Mouse (Mus musculus): ENCODE results near the gene Zbtb12. TPM values are rescaled to one million over a fixed set of nuclear protein-coding genes. Genes with fewer than 3 reads are reported as not detected.

The Zbtb12 gene
- polyA plus RNA-seq, 1 experiment from 2014 or later: 1.7 TPM

DNA sequence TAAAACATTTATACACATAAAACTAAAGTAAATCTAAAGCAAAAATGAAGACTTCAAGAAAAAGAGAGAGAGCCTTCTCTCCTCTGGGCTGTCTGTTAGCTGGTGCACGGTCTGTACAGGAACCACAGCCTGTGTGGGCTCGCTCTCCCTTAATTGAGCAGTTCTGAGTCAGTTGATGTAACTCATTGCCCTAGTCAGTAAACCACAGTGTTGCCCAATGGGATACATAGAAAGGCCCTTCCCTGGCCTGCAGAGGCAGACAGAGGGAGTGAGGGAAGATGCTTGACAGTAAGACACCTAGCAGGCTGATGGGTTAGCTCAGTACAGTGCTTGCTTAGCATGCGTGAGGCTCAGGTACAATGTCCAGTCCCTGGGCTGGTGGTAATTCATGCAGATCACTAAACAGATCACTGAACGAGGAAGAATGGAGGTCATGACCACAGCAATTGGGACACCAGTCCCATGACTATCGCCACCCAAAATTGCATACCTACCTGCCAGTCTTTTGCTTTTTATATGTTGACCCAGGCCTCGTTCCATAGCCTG lies 58.8 kb downstream of the Zbtb12 start:
- Histone ChIP-seq H3K27ac (ENCODE audit: low read depth, low read length) (no peak overlapping the region), H3K4me2 (ENCODE audit: low read depth) (no peak overlapping the region), H3K36me3 (ENCODE audit: control insufficient read depth, insufficient read depth, low read length) (no peaks in the 10 kb centered on the region), H3K27me3 (ENCODE audit: control insufficient read depth, insufficient read depth, low read length) (no peaks in the 10 kb centered on the region), H3K9me3 (ENCODE audit: control insufficient read depth, low read length) (no peaks in the 10 kb centered on the region), H3K4me3 (ENCODE audit: low read depth, low read length) (no peak overlapping the region), H3K4me1 (ENCODE audit: control insufficient read depth, insufficient read depth, low read length) (peaks cover 5% of the 10 kb centered on the region), H3K9ac (ENCODE audit: low read length) (no peak overlapping the region)
- ATAC-seq (ENCODE audit: insufficient read depth, low FRiP score, low TSS enrichment) (no peak), DNase-seq (ENCODE audit: low spot score) (no peak)
- WGBS: 86% methylated on average over 6 of the region's 6 CpGs

GRCm38 (mm10) chr17:34941344-34942041 lies 62.2 kb downstream of the Zbtb12 start:
- Histone ChIP-seq H3K36me3 (ENCODE audit: control insufficient read depth, insufficient read depth, low read length) (no peaks in the 10 kb centered on the region), H3K27me3 (ENCODE audit: control insufficient read depth, insufficient read depth, low read length) (no peaks in the 10 kb centered on the region), H3K9me3 (ENCODE audit: control insufficient read depth, low read length) (no peaks in the 10 kb centered on the region), H3K9ac (ENCODE audit: low read length) (no peak overlapping the region), H3K27ac (ENCODE audit: low read depth, low read length) (no peak overlapping the region), H3K4me1 (ENCODE audit: control insufficient read depth, insufficient read depth, low read length) (peaks cover 5% of the 10 kb centered on the region), H3K4me2 (ENCODE audit: low read depth) (peak overlapping the region; percentile 37), H3K4me3 (ENCODE audit: low read depth, low read length) (peak overlapping the region; percentile 19)
- 0 out of 2 replicates have a peak, but pooled peaks have one; percentile 53 for ATAC-seq (ENCODE audit: insufficient read depth, low FRiP score, low TSS enrichment)
- WGBS: 10% methylated on average over 15 of the region's 15 CpGs
- DNase-seq (ENCODE audit: low spot score): no peak

GRCm38 (mm10) chr17:34943128-34943815 lies 64.0 kb downstream of the Zbtb12 start:
- 77% methylated on average over 4 of the region's 4 CpGs for WGBS
- peaks cover 5% of the 10 kb centered on the region for H3K4me1 ChIP-seq (ENCODE audit: control insufficient read depth, insufficient read depth, low read length)

DNA sequence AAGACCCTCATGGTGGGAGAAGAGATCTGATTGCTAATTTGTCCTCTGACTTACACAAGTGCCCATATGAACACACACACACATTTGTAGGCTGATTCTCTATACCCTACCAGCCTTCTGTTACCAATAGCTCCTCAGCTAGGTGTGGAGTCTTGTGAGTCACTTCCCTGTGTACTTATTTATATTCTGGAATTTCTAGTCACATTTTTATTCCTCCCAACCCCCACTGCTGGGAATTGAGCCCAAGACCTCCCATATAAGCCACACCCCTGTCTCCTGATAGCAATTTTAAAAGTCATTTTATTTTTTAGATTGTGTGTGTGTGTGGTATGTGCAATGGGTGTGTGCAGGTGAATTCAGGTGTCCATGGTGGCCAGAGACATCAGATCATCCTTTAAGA lies 65.1 kb downstream of the Zbtb12 start:
- Histone ChIP-seq H3K36me3 (ENCODE audit: control insufficient read depth, insufficient read depth, low read length) (no peaks in the 10 kb centered on the region), H3K4me1 (ENCODE audit: control insufficient read depth, insufficient read depth, low read length) (peaks cover 5% of the 10 kb centered on the region), H3K4me3 (ENCODE audit: low read depth, low read length) (no peak overlapping the region), H3K27me3 (ENCODE audit: control insufficient read depth, insufficient read depth, low read length) (no peaks in the 10 kb centered on the region), H3K9me3 (ENCODE audit: control insufficient read depth, low read length) (no peaks in the 10 kb centered on the region), H3K9ac (ENCODE audit: low read length) (no peak overlapping the region), H3K27ac (ENCODE audit: low read depth, low read length) (no peak overlapping the region), H3K4me2 (ENCODE audit: low read depth) (no peak overlapping the region)
- ATAC-seq (ENCODE audit: insufficient read depth, low FRiP score, low TSS enrichment) (no peak), DNase-seq (ENCODE audit: low spot score) (no peak)

More at GRCm38 (mm10) chr17:34943128-34943815, 64.0 kb downstream of the Zbtb12 start:
- Histone ChIP-seq H3K27ac (ENCODE audit: low read depth, low read length) (no peak overlapping the region), H3K9ac (ENCODE audit: low read length) (no peak overlapping the region), H3K27me3 (ENCODE audit: control insufficient read depth, insufficient read depth, low read length) (no peaks in the 10 kb centered on the region), H3K36me3 (ENCODE audit: control insufficient read depth, insufficient read depth, low read length) (no peaks in the 10 kb centered on the region), H3K9me3 (ENCODE audit: control insufficient read depth, low read length) (no peaks in the 10 kb centered on the region), H3K4me3 (ENCODE audit: low read depth, low read length) (no peak overlapping the region), H3K4me2 (ENCODE audit: low read depth) (no peak overlapping the region)
- ATAC-seq (ENCODE audit: insufficient read depth, low FRiP score, low TSS enrichment) (no peak), DNase-seq (ENCODE audit: low spot score) (no peak)

Small RNAs within 50 kb of the gene (microRNA-seq; reads per million reads assigned to microRNA genes)
- gene Mir6970 (not detected), gene Mir6971 (1.0 reads per million), gene Mir6972 (not detected)

Other genes starting within 250 kb of the Zbtb12 start
- gene Prrt1, start 249.9 kb upstream of the Zbtb12 start, polyA plus RNA-seq (2014; fragmentation: Nextera tagmentation; extraction: Ambion mirVana): 0.57 and 0.87 TPM in 2 replicates
- 15.5 and 17.6 TPM in 2 replicates for gene Fkbpl, start 234.7 kb upstream of the Zbtb12 start, polyA plus RNA-seq (2014; fragmentation: Nextera tagmentation; extraction: Ambion mirVana)
- gene Atf6b, start 232.3 kb upstream of the Zbtb12 start, polyA plus RNA-seq (2014; fragmentation: Nextera tagmentation; extraction: Ambion mirVana): 78.3 and 88.4 TPM in 2 replicates
- gene Tnxb, start 208.9 kb upstream of the Zbtb12 start, polyA plus RNA-seq (2014; fragmentation: Nextera tagmentation; extraction: Ambion mirVana): 0.03 TPM in 1 of 2 replicates, not detected in the other
- not detected in 2 replicates for gene C4b, start 135.6 kb upstream of the Zbtb12 start, polyA plus RNA-seq (2014; fragmentation: Nextera tagmentation; extraction: Ambion mirVana)
- not detected in 2 replicates for gene Cyp21a1, start 74.9 kb upstream of the Zbtb12 start, polyA plus RNA-seq (2014; fragmentation: Nextera tagmentation; extraction: Ambion mirVana)
- gene Stk19, start 42.5 kb upstream of the Zbtb12 start, polyA plus RNA-seq (2014; fragmentation: Nextera tagmentation; extraction: Ambion mirVana): 20.3 and 24.7 TPM in 2 replicates
- gene Dxo, start 42.5 kb upstream of the Zbtb12 start, polyA plus RNA-seq (2014; fragmentation: Nextera tagmentation; extraction: Ambion mirVana): 69.4 and 71.0 TPM in 2 replicates
- gene Skiv2l, start 29.3 kb upstream of the Zbtb12 start, polyA plus RNA-seq (2014; fragmentation: Nextera tagmentation; extraction: Ambion mirVana): 45.0 and 55.7 TPM in 2 replicates
- gene Nelfe, start 29.1 kb upstream of the Zbtb12 start, polyA plus RNA-seq (2014; fragmentation: Nextera tagmentation; extraction: Ambion mirVana): 125 and 132 TPM in 2 replicates
- 2.6 and 2.9 TPM in 2 replicates for gene Cfb, start 17.0 kb upstream of the Zbtb12 start, polyA plus RNA-seq (2014; fragmentation: Nextera tagmentation; extraction: Ambion mirVana)
- not detected in 2 replicates for gene Gm20547, start 2.6 kb downstream of the Zbtb12 start, polyA plus RNA-seq (2014; fragmentation: Nextera tagmentation; extraction: Ambion mirVana)
- gene C2, start 18.8 kb downstream of the Zbtb12 start, polyA plus RNA-seq (2014; fragmentation: Nextera tagmentation; extraction: Ambion mirVana): 0.57 and 0.86 TPM in 2 replicates
- gene Ehmt2, start 19.0 kb downstream of the Zbtb12 start, polyA plus RNA-seq (2014; fragmentation: Nextera tagmentation; extraction: Ambion mirVana): 62.7 and 70.3 TPM in 2 replicates
- not detected in 2 replicates for gene Slc44a4, start 35.0 kb downstream of the Zbtb12 start, polyA plus RNA-seq (2014; fragmentation: Nextera tagmentation; extraction: Ambion mirVana)
- 16.4 and 16.8 TPM in 2 replicates for gene Neu1, start 51.8 kb downstream of the Zbtb12 start, polyA plus RNA-seq (2014; fragmentation: Nextera tagmentation; extraction: Ambion mirVana)
- 0.13 and 0.37 TPM in 2 replicates for gene Hspa1b, start 79.8 kb downstream of the Zbtb12 start, polyA plus RNA-seq (2014; fragmentation: Nextera tagmentation; extraction: Ambion mirVana)
- not detected in 2 replicates for gene Gm20481, start 90.4 kb downstream of the Zbtb12 start, polyA plus RNA-seq (2014; fragmentation: Nextera tagmentation; extraction: Ambion mirVana)
- gene Hspa1a, start 92.7 kb downstream of the Zbtb12 start, polyA plus RNA-seq (2014; fragmentation: Nextera tagmentation; extraction: Ambion mirVana): 1.1 and 1.9 TPM in 2 replicates
- gene Hspa1l, start 93.2 kb downstream of the Zbtb12 start, polyA plus RNA-seq (2014; fragmentation: Nextera tagmentation; extraction: Ambion mirVana): 1.8 and 2.0 TPM in 2 replicates
- gene Lsm2, start 102.4 kb downstream of the Zbtb12 start, polyA plus RNA-seq (2014; fragmentation: Nextera tagmentation; extraction: Ambion mirVana): 209 and 211 TPM in 2 replicates
- 109 and 114 TPM in 2 replicates for gene Vars, start 121.5 kb downstream of the Zbtb12 start, polyA plus RNA-seq (2014; fragmentation: Nextera tagmentation; extraction: Ambion mirVana)
- gene Vwa7, start 137.1 kb downstream of the Zbtb12 start, polyA plus RNA-seq (2014; fragmentation: Nextera tagmentation; extraction: Ambion mirVana): 0.08 TPM in 1 of 2 replicates, not detected in the other
- gene Sapcd1, start 148.5 kb downstream of the Zbtb12 start, polyA plus RNA-seq (2014; fragmentation: Nextera tagmentation; extraction: Ambion mirVana): 3.9 and 5.2 TPM in 2 replicates
- gene Msh5, start 167.3 kb downstream of the Zbtb12 start, polyA plus RNA-seq (2014; fragmentation: Nextera tagmentation; extraction: Ambion mirVana): 4.1 and 6.2 TPM in 2 replicates
- gene Clic1, start 170.5 kb downstream of the Zbtb12 start, polyA plus RNA-seq (2014; fragmentation: Nextera tagmentation; extraction: Ambion mirVana): 82.8 and 89.7 TPM in 2 replicates
- gene Ddah2, start 179.6 kb downstream of the Zbtb12 start, polyA plus RNA-seq (2014; fragmentation: Nextera tagmentation; extraction: Ambion mirVana): 638 and 659 TPM in 2 replicates
- 0.43 TPM in 1 of 2 replicates, not detected in the other for gene Ly6g6c, start 185.9 kb downstream of the Zbtb12 start, polyA plus RNA-seq (2014; fragmentation: Nextera tagmentation; extraction: Ambion mirVana)
- gene Mpig6b, start 186.7 kb downstream of the Zbtb12 start, polyA plus RNA-seq (2014; fragmentation: Nextera tagmentation; extraction: Ambion mirVana): 1.5 and 2.0 TPM in 2 replicates
- gene Ly6g6e, start 197.4 kb downstream of the Zbtb12 start, polyA plus RNA-seq (2014; fragmentation: Nextera tagmentation; extraction: Ambion mirVana): 0.39 and 0.46 TPM in 2 replicates
- 1.0 and 3.2 TPM in 2 replicates for gene Ly6g6d, start 198.6 kb downstream of the Zbtb12 start, polyA plus RNA-seq (2014; fragmentation: Nextera tagmentation; extraction: Ambion mirVana)
- gene Ly6g6f, start 206.1 kb downstream of the Zbtb12 start, polyA plus RNA-seq (2014; fragmentation: Nextera tagmentation; extraction: Ambion mirVana): 1.3 and 1.4 TPM in 2 replicates
- gene Abhd16a, start 209.8 kb downstream of the Zbtb12 start, polyA plus RNA-seq (2014; fragmentation: Nextera tagmentation; extraction: Ambion mirVana): 50.5 and 59.9 TPM in 2 replicates
- not detected in 2 replicates for gene Ly6g5c, start 228.8 kb downstream of the Zbtb12 start, polyA plus RNA-seq (2014; fragmentation: Nextera tagmentation; extraction: Ambion mirVana)
- 0.45 and 0.78 TPM in 2 replicates for gene Ly6g5b, start 235.9 kb downstream of the Zbtb12 start, polyA plus RNA-seq (2014; fragmentation: Nextera tagmentation; extraction: Ambion mirVana)
- 26.1 and 28.9 TPM in 2 replicates for gene Gpank1, start 242.0 kb downstream of the Zbtb12 start, polyA plus RNA-seq (2014; fragmentation: Nextera tagmentation; extraction: Ambion mirVana)
- 303 and 319 TPM in 2 replicates for gene Csnk2b, start 242.6 kb downstream of the Zbtb12 start, polyA plus RNA-seq (2014; fragmentation: Nextera tagmentation; extraction: Ambion mirVana)
- 7.0 and 7.6 TPM in 2 replicates for gene D17H6S53E, start 246.9 kb downstream of the Zbtb12 start, polyA plus RNA-seq (2014; fragmentation: Nextera tagmentation; extraction: Ambion mirVana)